Mouse (Mus musculus) heart, adult 10 weeks (tissue): ENCODE data around the gene Arfgap1. TPM values are rescaled to one million over a fixed set of nuclear protein-coding genes. Genes with fewer than 3 reads are reported as not detected.

Experiments
- polyA plus RNA-seq: library from polyadenylated mRNA; stranded (reverse); fragments of 350-450 nt; fragmentation: Illumina TruSeq; extraction: RNeasy Lipid Tissue Mini Kit (QIAGEN cat#74804); gene quantifications from one replicate; pipeline ENCODE4 v1.2.3, GENCODE M21; 2014; ENCODE audit warnings: low read depth, low replicate concordance

Gene Arfgap1
- polyA plus RNA-seq: 37.7 TPM

GRCm38 (mm10) chr2:180967010-180967763 is at the start of gene Arfgap1:
Gene Arfgap1, plus strand, starts transcription at chr2:180967225.

DNA sequence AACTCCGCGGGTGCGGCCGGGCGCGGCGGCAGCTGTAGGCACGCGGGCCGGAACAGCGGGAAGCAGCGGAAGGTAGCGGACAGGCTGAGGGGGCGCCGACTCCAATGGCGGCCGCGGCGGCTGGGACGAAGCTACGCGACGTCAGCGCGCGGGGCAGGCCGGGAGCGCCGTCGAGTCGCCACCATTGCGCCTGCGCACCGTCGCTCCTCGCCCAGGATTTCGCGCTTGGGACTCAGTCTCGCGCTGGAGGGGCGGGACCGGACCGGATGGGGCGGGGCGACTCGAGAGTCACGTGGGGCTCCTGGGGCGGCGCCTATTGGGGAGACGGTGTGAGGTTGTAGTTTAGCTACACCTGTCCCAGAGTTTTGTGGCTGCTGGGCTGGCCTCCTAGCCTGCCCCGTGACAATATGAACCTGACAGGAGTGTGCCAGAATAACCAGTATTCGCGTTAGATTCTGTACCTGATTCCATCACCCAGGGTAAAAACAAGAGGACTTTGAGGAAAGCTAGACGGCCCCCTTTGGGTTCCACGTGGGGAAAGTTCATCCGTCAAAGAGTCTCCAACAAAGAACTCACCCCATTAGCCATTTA is 46.1 kb upstream of the Arfgap1 start, which contains the start of gene Ythdf1:
Ythdf1 (minus strand) TSS at position 140 of the 591 bp plus-strand sequence.

GRCm38 (mm10) chr2:180928723-180929122 is 38.3 kb upstream of the Arfgap1 start, which contains the start of gene Birc7:
Gene Birc7, plus strand, starts transcription at chr2:180929023.

DNA sequence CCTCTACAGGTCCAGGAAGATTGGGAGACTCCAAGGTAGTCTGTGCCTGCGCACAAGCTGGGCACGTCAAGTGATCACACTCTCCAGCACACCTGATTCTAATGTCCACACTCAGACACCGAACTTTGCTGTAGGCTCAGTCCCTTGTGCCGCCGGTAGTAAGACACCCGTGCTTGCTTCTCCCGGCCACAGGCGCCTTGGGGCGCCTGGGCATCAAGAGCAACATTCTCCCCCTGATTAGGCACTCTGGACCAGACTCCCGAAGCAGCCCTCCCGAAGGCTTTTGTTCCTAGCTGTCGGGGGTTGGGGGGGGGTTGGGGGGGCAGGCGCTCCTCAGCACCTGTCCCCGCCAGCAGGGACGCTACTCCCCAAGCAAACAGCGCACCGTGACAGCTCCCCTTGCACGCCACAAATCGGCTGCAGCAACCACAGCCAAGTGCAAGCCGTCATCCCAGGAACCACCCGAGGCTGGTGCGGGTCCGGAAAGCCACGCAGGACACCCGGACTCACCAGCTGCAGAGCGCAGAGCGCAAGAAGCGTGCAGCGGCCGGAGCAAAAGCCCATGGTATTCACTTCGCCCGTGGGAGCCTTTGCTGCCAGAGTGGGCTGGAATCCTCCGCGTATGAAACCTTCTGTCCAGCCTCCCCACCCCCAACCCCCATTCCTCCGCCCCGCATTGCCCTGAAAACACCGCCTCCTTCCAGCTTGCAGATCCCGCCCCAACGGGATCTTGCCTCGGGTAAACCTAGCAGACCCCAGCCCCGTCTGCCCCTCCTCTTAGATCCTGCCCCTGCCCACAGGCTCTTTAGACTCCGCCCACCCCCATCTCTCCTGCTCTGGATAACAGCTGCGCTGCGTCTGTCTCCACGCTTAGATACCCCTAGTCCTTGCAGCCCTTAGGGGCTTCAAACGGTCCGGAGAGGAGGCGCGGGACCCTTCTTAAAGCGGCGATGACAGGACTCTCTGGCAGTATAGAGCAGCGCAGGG is 12.7 kb upstream of the Arfgap1 start, which contains the start of gene Nkain4:
Nkain4 (minus strand) TSS at position 639 of the 987 bp plus-strand sequence.

DNA sequence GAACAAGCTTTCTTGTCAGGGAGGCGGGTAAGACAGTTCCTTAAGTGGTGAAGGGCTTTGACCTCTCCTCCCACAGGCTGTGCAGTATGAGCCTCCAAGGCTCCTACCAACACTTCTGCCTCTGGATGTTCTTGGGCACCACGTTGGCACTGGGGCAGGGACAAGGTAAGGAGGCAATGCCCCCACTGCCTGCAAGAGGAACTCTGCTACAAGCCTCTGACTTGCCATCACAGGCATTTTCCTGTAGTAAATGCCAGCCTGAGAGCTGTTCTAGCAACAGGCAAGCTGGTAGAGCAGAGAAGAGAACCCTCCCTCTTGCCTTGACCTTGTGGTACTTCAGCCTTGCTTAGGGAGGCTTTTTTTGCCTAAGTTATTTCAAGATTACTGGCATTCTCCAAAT is 19.4 kb downstream of the Arfgap1 start, which contains the start of gene Col20a1:
Col20a1 (plus strand) TSS at position 87 of the 400 bp plus-strand sequence.

Other genes with a start within 250 kb of the Arfgap1 start
- 1.7 TPM for gene Slc17a9, start 242.0 kb upstream of the Arfgap1 start, polyA plus RNA-seq
- gene Bhlhe23, start 190.3 kb upstream of the Arfgap1 start, polyA plus RNA-seq: not detected
- 30.8 TPM for gene Ythdf1, start 46.3 kb upstream of the Arfgap1 start, polyA plus RNA-seq
- gene Birc7, start 38.2 kb upstream of the Arfgap1 start, polyA plus RNA-seq: not detected
- 12.2 TPM for gene Nkain4, start 12.5 kb upstream of the Arfgap1 start, polyA plus RNA-seq
- 0.76 TPM for gene Col20a1, start 19.3 kb downstream of the Arfgap1 start, polyA plus RNA-seq
- gene Chrna4, start 76.3 kb downstream of the Arfgap1 start, polyA plus RNA-seq: not detected
- gene Kcnq2, start 168.1 kb downstream of the Arfgap1 start, polyA plus RNA-seq: 0.08 TPM
- 1,071 TPM for gene Eef1a2, start 189.8 kb downstream of the Arfgap1 start, polyA plus RNA-seq
- gene Ppdpf, start 220.0 kb downstream of the Arfgap1 start, polyA plus RNA-seq: 60.6 TPM
- not detected for gene Ptk6, start 235.6 kb downstream of the Arfgap1 start, polyA plus RNA-seq
- 0.39 TPM for gene Srms, start 246.0 kb downstream of the Arfgap1 start, polyA plus RNA-seq